Mouse (Mus musculus): ENCODE measurements around the gene Kat6b.

DNA sequence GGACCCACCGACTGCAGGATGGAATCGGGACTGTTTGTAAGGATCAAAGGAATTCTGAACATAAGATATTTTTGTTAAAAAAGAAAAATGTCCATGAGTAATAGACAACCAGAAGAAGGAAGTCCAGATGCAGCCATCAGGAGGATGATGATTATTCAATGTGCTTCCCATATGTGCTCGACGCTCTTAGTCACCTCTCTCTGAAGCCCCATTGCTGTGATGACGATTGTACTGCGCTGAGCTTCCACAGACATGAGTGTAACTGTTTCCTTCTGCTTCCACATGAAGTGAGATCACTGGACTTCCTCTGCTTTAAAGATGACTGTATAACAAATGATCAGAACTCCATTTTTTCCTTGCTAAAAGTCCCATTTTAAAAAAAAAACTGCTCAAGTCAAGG, 131.8 kb downstream of the Kat6b start:
- TF ChIP-seq CEBPB (IDR thresholded peaks at IDR 0.05; ENCODE audit: insufficient read depth, poor library complexity, severe bottlenecking), result no peak
- TF ChIP-seq USF1 (IDR thresholded peaks at IDR 0.05; ENCODE audit: low read depth), result no peak
- TF ChIP-seq POLR2A (IDR thresholded peaks at IDR 0.05; ENCODE audit: insufficient read length, low read depth), result no peak
- no peak for TF ChIP-seq SRF (IDR thresholded peaks at IDR 0.05; ENCODE audit: control insufficient read depth, insufficient read length, low read depth)
- no peak for TF ChIP-seq TCF3 (IDR thresholded peaks at IDR 0.05; ENCODE audit: insufficient read length, low read depth)
- no peak for TF ChIP-seq E2F4 (IDR thresholded peaks at IDR 0.05; ENCODE audit: insufficient read depth)
- no peak for TF ChIP-seq MYOD1 (IDR thresholded peaks at IDR 0.05; ENCODE audit: control insufficient read depth in 1 of 3, insufficient read length in 2 of 3, low read depth in 2 of 3)
- no peak for TF ChIP-seq MYOG (IDR thresholded peaks at IDR 0.05; ENCODE audit: control insufficient read depth in 1 of 3, insufficient read depth in 1 of 3, insufficient read length in 2 of 3, low read depth in 2 of 3)
- no peak for TF ChIP-seq TCF12 (IDR thresholded peaks at IDR 0.05; ENCODE audit: insufficient read depth, poor library complexity, severe bottlenecking)
- no peak for TF ChIP-seq MAX (IDR thresholded peaks at IDR 0.05; ENCODE audit: low read depth)

Data from myocyte (in vitro differentiated cells).